Mouse (Mus musculus) heart, adult 8-10 months (tissue): ENCODE results near the gene Lyrm9. TPM values are rescaled to one million over a fixed set of nuclear protein-coding genes. Genes with fewer than 3 reads are reported as not detected.

Experiments used
- DNase-seq: peaks from one replicate; pipeline ENCODE4 v3.0.0; 2022; ENCODE audit warnings: low spot score
- total RNA-seq, 4 experiments: library from RNA; stranded (reverse); gene quantifications; 2 replicates each; pipeline ENCODE4 v1.2.4; 2022

Gene Lyrm9
- total RNA-seq = 10 to 100 TPM; 34.3 to 51.3 (median 39.8) TPM

GRCm38 (mm10) chr11:78826442-78827013 lies at the start of gene Lyrm9:
Gene Lyrm9 (plus strand): TSS chr11:78826584.
- DNase-seq = peak; percentile 98

- no peak for DNase-seq
These were observed 48.3 kb upstream of the Lyrm9 start for GRCm38 (mm10) chr11:78777851-78778680.

GRCm38 (mm10) chr11:78780002-78780401 lies 46.4 kb upstream of the Lyrm9 start:
- DNase-seq = no peak

GRCm38 (mm10) chr11:78780571-78780970 lies 45.8 kb upstream of the Lyrm9 start:
- no peak for DNase-seq

GRCm38 (mm10) chr11:78782326-78782725 lies 44.1 kb upstream of the Lyrm9 start:
- no peak for DNase-seq

GRCm38 (mm10) chr11:78782791-78783347 lies 43.5 kb upstream of the Lyrm9 start:
- no peak for DNase-seq

GRCm38 (mm10) chr11:78786013-78786431 lies 40.4 kb upstream of the Lyrm9 start:
- DNase-seq = no peak

- no peak for DNase-seq
These were observed 36.9 kb upstream of the Lyrm9 start for GRCm38 (mm10) chr11:78789370-78790060.

GRCm38 (mm10) chr11:78791582-78791981 lies 34.8 kb upstream of the Lyrm9 start:
- peak; percentile 51 for DNase-seq

- no peak for DNase-seq
These were observed 34.3 kb upstream of the Lyrm9 start for GRCm38 (mm10) chr11:78792055-78792454.

- no peak for DNase-seq
These were observed 33.9 kb upstream of the Lyrm9 start for GRCm38 (mm10) chr11:78792465-78792864.

GRCm38 (mm10) chr11:78793116-78793515 lies 33.3 kb upstream of the Lyrm9 start:
- DNase-seq = no peak

GRCm38 (mm10) chr11:78796072-78796729 lies 30.2 kb upstream of the Lyrm9 start:
- no peak for DNase-seq

- DNase-seq = no peak
These were observed 25.3 kb upstream of the Lyrm9 start for GRCm38 (mm10) chr11:78801094-78801493.

- peak; percentile 81 for DNase-seq
These were observed 22.6 kb upstream of the Lyrm9 start for GRCm38 (mm10) chr11:78803587-78804316.

- no peak for DNase-seq
These were observed 21.8 kb upstream of the Lyrm9 start for GRCm38 (mm10) chr11:78804551-78804950.

GRCm38 (mm10) chr11:78805198-78805597 lies 21.2 kb upstream of the Lyrm9 start:
- no peak for DNase-seq

GRCm38 (mm10) chr11:78805691-78806137 lies 20.7 kb upstream of the Lyrm9 start:
- no peak for DNase-seq

GRCm38 (mm10) chr11:78807341-78808108 lies 18.9 kb upstream of the Lyrm9 start:
- DNase-seq = no peak

GRCm38 (mm10) chr11:78809398-78809797 lies 17.0 kb upstream of the Lyrm9 start:
- DNase-seq = no peak
